Mouse (Mus musculus) myocyte (in vitro differentiated cells): ENCODE measurements around the gene Depdc1a. TPM values are rescaled to one million over a fixed set of nuclear protein-coding genes. Genes with fewer than 3 reads are reported as not detected.
A peak's percentile ranks its signal among the peaks of the same experiment; 100 is the strongest.
"Not testable (repeated sequence)": the region's sequence is repeated elsewhere in the genome, so short reads cannot be mapped to it uniquely, and the experiment has no call there.

Experiments used
- H3K27me3 ChIP-seq: one replicate; pipeline ENCODE4 v1.6.1; 2011; ENCODE audit not compliant: control insufficient read depth, insufficient read depth, insufficient read length
- H3K36me3 ChIP-seq: one replicate; pipeline ENCODE4 v1.6.1; 2011; ENCODE audit not compliant: control insufficient read depth, insufficient read depth
- H3K4me2 ChIP-seq: one replicate; pipeline ENCODE4 v1.6.1; 2011; ENCODE audit warnings: low read depth, control low read depth
- H3K4me3 ChIP-seq: one replicate; pipeline ENCODE4 v1.5.1; 2011; ENCODE audit warnings: mild to moderate bottlenecking, control low read depth, moderate library complexity
- H3K79me2 ChIP-seq: one replicate; pipeline ENCODE4 v1.6.1; 2011; ENCODE audit not compliant: control insufficient read depth, insufficient read depth
- H3ac ChIP-seq: one replicate; pipeline ENCODE4 v1.6.1; 2011; ENCODE audit not compliant: control insufficient read depth, insufficient read length
- CEBPB ChIP-seq: IDR thresholded peaks from 2 replicates; pipeline ENCODE4 v1.6.1; 2011; ENCODE audit warnings: mild to moderate bottlenecking, moderate library complexity; ENCODE audit not compliant: poor library complexity, insufficient read depth, severe bottlenecking
- E2F4 ChIP-seq: IDR thresholded peaks from one replicate; pipeline ENCODE4 v1.6.1; 2011; ENCODE audit warnings: mild to moderate bottlenecking, control low read depth, moderate library complexity; ENCODE audit not compliant: insufficient read depth
- MAX ChIP-seq: IDR thresholded peaks from one replicate; pipeline ENCODE4 v1.6.1; 2011; ENCODE audit warnings: low read depth, mild to moderate bottlenecking, control low read depth
- MYOD1 ChIP-seq, 3 experiments: IDR thresholded peaks; one replicate each; pipeline ENCODE4 v1.6.1; 2011; ENCODE audit warnings: control low read depth in 2 of 3, low read depth in 2 of 3, mild to moderate bottlenecking in 2 of 3, moderate library complexity in 1 of 3; ENCODE audit not compliant: insufficient read length in 2 of 3, control insufficient read depth in 1 of 3
- MYOG ChIP-seq, 3 experiments: IDR thresholded peaks; one replicate each; pipeline ENCODE4 v1.6.1; 2011; ENCODE audit warnings: control low read depth in 2 of 3, low read depth in 2 of 3, mild to moderate bottlenecking in 2 of 3; ENCODE audit not compliant: insufficient read length in 2 of 3, control insufficient read depth in 1 of 3, insufficient read depth in 1 of 3
- POLR2A ChIP-seq: IDR thresholded peaks from one replicate; pipeline ENCODE4 v1.6.1; 2011; ENCODE audit warnings: low read depth, mild to moderate bottlenecking, control low read depth, moderate library complexity; ENCODE audit not compliant: insufficient read length
- POLR2AphosphoS2 ChIP-seq: IDR thresholded peaks from one replicate; pipeline ENCODE4 v1.6.1; 2011; ENCODE audit warnings: low read depth, control low read depth; ENCODE audit not compliant: insufficient read length
- REST ChIP-seq: IDR thresholded peaks from one replicate; pipeline ENCODE4 v1.6.1; 2011; ENCODE audit warnings: mild to moderate bottlenecking, control low read depth, moderate library complexity; ENCODE audit not compliant: insufficient read depth, insufficient read length
- SRF ChIP-seq: IDR thresholded peaks from one replicate; pipeline ENCODE4 v1.6.1; 2011; ENCODE audit warnings: low read depth; ENCODE audit not compliant: control insufficient read depth, insufficient read length
- TCF12 ChIP-seq: IDR thresholded peaks from one replicate; pipeline ENCODE4 v1.6.1; 2011; ENCODE audit warnings: mild to moderate bottlenecking, control low read depth; ENCODE audit not compliant: poor library complexity, insufficient read depth, severe bottlenecking
- TCF3 ChIP-seq: IDR thresholded peaks from one replicate; pipeline ENCODE4 v1.6.1; 2011; ENCODE audit warnings: low read depth, control low read depth; ENCODE audit not compliant: insufficient read length
- USF1 ChIP-seq: IDR thresholded peaks from one replicate; pipeline ENCODE4 v1.6.1; 2011; ENCODE audit warnings: low read depth, mild to moderate bottlenecking, control low read depth, moderate library complexity
- polyA plus RNA-seq: library from polyadenylated mRNA; unstranded; fragments of >200 nt; fragmentation: generic; extraction: Trizol; gene quantifications from one replicate; pipeline ENCODE4 v1.2.1, GENCODE M21; 2012; ENCODE audit warnings: missing spikeins

The Depdc1a gene
- 3.4 TPM for polyA plus RNA-seq

- Histone ChIP-seq H3K4me2 (peak within 1 kb of the TSS; percentile 61), H3K4me3 (peak within 1 kb of the TSS; percentile 58), H3K27me3 (no peaks in the 10 kb centered on the region), H3K36me3 (no peaks in the 10 kb centered on the region), H3K79me2 (peaks cover 37% of the 10 kb centered on the region), H3ac (peak within 1 kb of the TSS; percentile 22)
- TF ChIP-seq CEBPB (no peak), MAX (no peak), TCF12 (no peak), TCF3 (no peak), POLR2A (peak; percentile 78), REST (no peak), USF1 (peak; percentile 99), MYOG (IDR thresholded peaks at IDR 0.05; ENCODE audit: control insufficient read depth in 1 of 3, insufficient read depth in 1 of 3, insufficient read length in 2 of 3, low read depth in 2 of 3) (no peak), POLR2AphosphoS2 (peak; percentile 82), MYOD1 (IDR thresholded peaks at IDR 0.05; ENCODE audit: control insufficient read depth in 1 of 3, insufficient read length in 2 of 3, low read depth in 2 of 3) (no peak), SRF (peak; percentile 16), E2F4 (peak; percentile 93)
Observed at GRCm38 (mm10) chr3:159495243-159495801, at the start of gene Depdc1a. Gene Depdc1a (plus strand): TSS chr3:159495433.

GRCm38 (mm10) chr3:159470059-159470458 is 25.2 kb upstream of the Depdc1a start:
- H3K36me3 ChIP-seq: no peaks in the 10 kb centered on the region
- TF ChIP-seq MYOD1 (IDR thresholded peaks at IDR 0.05; ENCODE audit: control insufficient read depth in 1 of 3, insufficient read length in 2 of 3, low read depth in 2 of 3): no peak
- no peak for TF ChIP-seq POLR2AphosphoS2
- TF ChIP-seq POLR2A: no peak
- TF ChIP-seq CEBPB: no peak
- no peak for TF ChIP-seq MYOG (IDR thresholded peaks at IDR 0.05; ENCODE audit: control insufficient read depth in 1 of 3, insufficient read depth in 1 of 3, insufficient read length in 2 of 3, low read depth in 2 of 3)
- no peak for TF ChIP-seq MAX
- TF ChIP-seq REST: no peak
- TF ChIP-seq TCF12: no peak
- no peak for TF ChIP-seq USF1
- no peak for TF ChIP-seq E2F4
- TF ChIP-seq TCF3: no peak
- TF ChIP-seq SRF: no peak
- no peaks in the 10 kb centered on the region for H3K27me3 ChIP-seq
- no peak overlapping the region for H3K4me3 ChIP-seq
- H3K4me2 ChIP-seq: no peak overlapping the region
- no peaks in the 10 kb centered on the region for H3K79me2 ChIP-seq
- no peak overlapping the region for H3ac ChIP-seq

GRCm38 (mm10) chr3:159475465-159475864 is 19.8 kb upstream of the Depdc1a start:
- TF ChIP-seq POLR2A: no peak
- no peak for TF ChIP-seq SRF
- no peak for TF ChIP-seq TCF3
- no peak for TF ChIP-seq TCF12
- H3K4me3 ChIP-seq: no peak overlapping the region
- H3K36me3 ChIP-seq: no peaks in the 10 kb centered on the region
- no peak overlapping the region for H3K4me2 ChIP-seq
- H3ac ChIP-seq: no peak overlapping the region
- no peaks in the 10 kb centered on the region for H3K79me2 ChIP-seq
- no peaks in the 10 kb centered on the region for H3K27me3 ChIP-seq

GRCm38 (mm10) chr3:159477250-159477962 is 17.8 kb upstream of the Depdc1a start:
- no peak overlapping the region for H3K4me2 ChIP-seq
- H3K4me3 ChIP-seq: no peak overlapping the region
- H3ac ChIP-seq: no peak overlapping the region
- H3K79me2 ChIP-seq: no peaks in the 10 kb centered on the region
- TF ChIP-seq POLR2A (no peak), USF1 (no peak), POLR2AphosphoS2 (no peak), SRF (no peak), MAX (no peak), MYOD1 (IDR thresholded peaks at IDR 0.05; ENCODE audit: control insufficient read depth in 1 of 3, insufficient read length in 2 of 3, low read depth in 2 of 3) (no peak), TCF3 (no peak), CEBPB (no peak), REST (no peak), E2F4 (no peak), MYOG (IDR thresholded peaks at IDR 0.05; ENCODE audit: control insufficient read depth in 1 of 3, insufficient read depth in 1 of 3, insufficient read length in 2 of 3, low read depth in 2 of 3) (no peak), TCF12 (no peak)
- no peaks in the 10 kb centered on the region for H3K36me3 ChIP-seq
- no peaks in the 10 kb centered on the region for H3K27me3 ChIP-seq

GRCm38 (mm10) chr3:159494709-159495108 is 524 bp upstream of the Depdc1a start:
- H3K36me3 ChIP-seq, H3K27me3 ChIP-seq: not testable (repeated sequence)
- peak overlapping the region; percentile 58 for H3K4me3 ChIP-seq
- H3K4me2 ChIP-seq: peak overlapping the region; percentile 61
- peak overlapping the region; percentile 22 for H3ac ChIP-seq
- peaks cover 31% of the 10 kb centered on the region for H3K79me2 ChIP-seq
